Mouse (Mus musculus): ENCODE measurements around the gene Stk38l.

DNA sequence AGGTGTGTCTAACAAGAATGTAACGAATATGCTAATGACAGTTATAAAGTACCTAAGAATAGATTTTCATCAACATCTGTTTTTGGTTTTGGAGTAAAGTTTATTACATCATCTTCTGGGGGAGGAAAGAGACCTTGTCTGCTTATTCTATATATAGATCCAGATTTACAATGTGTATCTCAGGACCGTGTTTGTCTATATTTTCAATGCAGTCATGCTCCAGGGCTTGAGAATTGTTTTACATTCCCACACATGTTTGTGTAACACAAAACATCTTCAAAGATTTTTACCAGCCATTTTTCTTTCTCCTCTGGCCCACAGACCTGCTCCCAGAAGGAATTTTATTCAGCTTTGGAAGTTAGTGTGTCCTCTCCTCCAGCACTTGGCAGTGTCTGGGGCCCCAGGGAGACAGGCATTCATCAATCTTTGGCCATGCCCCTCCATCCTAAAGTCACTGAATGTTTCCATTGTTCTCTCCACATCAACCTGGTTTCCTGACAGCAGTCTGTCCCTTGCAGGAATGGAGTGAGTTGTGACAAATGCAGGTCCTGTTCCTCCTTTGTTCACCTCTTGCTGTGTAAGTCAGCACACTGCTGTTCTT lies 28.9 kb downstream of the Stk38l start:
- no peak for TF ChIP-seq GATA1 (IDR thresholded peaks at IDR 0.05; ENCODE audit: borderline replicate concordance, low read length)
- no peak for TF ChIP-seq FLI1 (IDR thresholded peaks at IDR 0.05; ENCODE audit: low read length)
